Mouse (Mus musculus) stomach, postnatal 0 days (tissue): ENCODE measurements around the gene Sh3bp2. TPM values are rescaled to one million over a fixed set of nuclear protein-coding genes. Genes with fewer than 3 reads are reported as not detected.

Source experiments
- ATAC-seq: fragments of 200-750 bp; cut with Nextera tagmentation; 2 replicates; pipeline ENCODE4 v1.8.0; 2017; ENCODE audit not compliant: low FRiP score, low TSS enrichment
- DNase-seq: peaks from one replicate; pipeline ENCODE4 v3.0.0-alpha.2; 2016; ENCODE audit warnings: low spot score
- H3K27ac ChIP-seq: fragments of 300-500 bp; sonication (generic); replicated peaks from 2 replicates; pipeline ENCODE4 v1.5.1; 2014; ENCODE audit warnings: mild to moderate bottlenecking, control low read depth
- H3K27me3 ChIP-seq: fragments of 300-500 bp; sonication (generic); 2 replicates; pipeline ENCODE4 v1.6.1; 2014; ENCODE audit warnings: low read length; ENCODE audit not compliant: control insufficient read depth, insufficient read depth
- H3K36me3 ChIP-seq: fragments of 300-500 bp; sonication (generic); 2 replicates; pipeline ENCODE4 v1.6.1; 2014; ENCODE audit warnings: low read length, mixed read lengths; ENCODE audit not compliant: control insufficient read depth, insufficient read depth
- H3K4me1 ChIP-seq: fragments of 300-500 bp; sonication (generic); replicated peaks from 2 replicates; pipeline ENCODE4 v1.6.1; 2014; ENCODE audit warnings: antibody characterized with exemption; ENCODE audit not compliant: control insufficient read depth, insufficient read depth
- H3K4me2 ChIP-seq: fragments of 300-500 bp; sonication (generic); replicated peaks from 2 replicates; pipeline ENCODE4 v1.6.1; 2014; ENCODE audit warnings: low read depth, mild to moderate bottlenecking, control low read depth, moderate library complexity
- H3K4me3 ChIP-seq: fragments of 300-500 bp; sonication (generic); 2 replicates; pipeline ENCODE4 v1.5.1; 2014; ENCODE audit warnings: low read depth, low read length, control low read depth
- H3K9ac ChIP-seq: fragments of 300-500 bp; sonication (generic); 2 replicates; pipeline ENCODE4 v1.6.1; 2014; ENCODE audit warnings: mild to moderate bottlenecking, low read length, control low read depth, mixed read lengths
- H3K9me3 ChIP-seq: fragments of 300-500 bp; sonication (generic); 2 replicates; pipeline ENCODE4 v1.6.1; 2016; ENCODE audit warnings: low read length; ENCODE audit not compliant: control insufficient read depth
- CTCF ChIP-seq: IDR thresholded peaks from 2 replicates; pipeline ENCODE4 v1.5.1; 2016; ENCODE audit warnings: antibody characterized with exemption, low read depth, mild to moderate bottlenecking, moderate library complexity
- EP300 ChIP-seq: optimal IDR thresholded peaks from 2 replicates; pipeline ENCODE3; 2016; ENCODE audit warnings: antibody characterized with exemption
- WGBS: fragments of 180-500 bp; shearing (Covaris S2); extraction: QIAGEN DNeasy Blood & Tissue Kit; methylation state at CpG from one replicate; pipeline ENCODE4 v1.1.7; 2014; 5-methylcytosine and 5-hydroxymethylcytosine counted together
- polyA plus RNA-seq: library from polyadenylated mRNA; unstranded; fragments of >200 nt; fragmentation: Nextera tagmentation; extraction: Ambion mirVana; gene quantifications from 2 replicates; pipeline ENCODE4 v1.2.1, GENCODE M21; 2015

Gene Sh3bp2
- polyA plus RNA-seq, 1 experiment from 2014 or later, result 4.9 TPM

GRCm38 (mm10) chr5:34489418-34489787, 36.2 kb upstream of the Sh3bp2 start:
- TF ChIP-seq EP300 (no peak), CTCF (peak; percentile 19; the same call in 1 of the 2 replicates)
- no peak overlapping the region for H3K4me2 ChIP-seq
- 91% methylated on average over 3 of the region's 3 CpGs for WGBS

GRCm38 (mm10) chr5:34496745-34497144, 28.9 kb upstream of the Sh3bp2 start:
- H3K36me3 ChIP-seq, result peaks cover 7% of the 10 kb centered on the region
- TF ChIP-seq EP300 (no peak), CTCF (no peak)
- no peak for DNase-seq
- H3K9ac ChIP-seq, result no peak overlapping the region
- H3K27ac ChIP-seq, result no peak overlapping the region
- no peak overlapping the region for H3K4me3 ChIP-seq
- peak; percentile 47; the same call in 1 of the 2 replicates for ATAC-seq
- no peak overlapping the region for H3K4me2 ChIP-seq
- no peaks in the 10 kb centered on the region for H3K9me3 ChIP-seq
- H3K27me3 ChIP-seq, result no peaks in the 10 kb centered on the region
- no peaks in the 10 kb centered on the region for H3K4me1 ChIP-seq
- 49% methylated on average over 6 of the region's 6 CpGs for WGBS

More at GRCm38 (mm10) chr5:34489418-34489787, 36.2 kb upstream of the Sh3bp2 start:
- no peak overlapping the region for H3K9ac ChIP-seq
- no peak for DNase-seq
- 0 out of 2 replicates have a peak, but pooled peaks cover 4% of the 10 kb centered on the region for H3K36me3 ChIP-seq
- H3K27ac ChIP-seq, result no peak overlapping the region
- H3K9me3 ChIP-seq, result no peaks in the 10 kb centered on the region
- ATAC-seq, result no peak
- no peaks in the 10 kb centered on the region for H3K27me3 ChIP-seq
- no peak overlapping the region for H3K4me3 ChIP-seq
- H3K4me1 ChIP-seq, result no peaks in the 10 kb centered on the region

- Histone ChIP-seq H3K27me3 (no peaks in the 10 kb centered on the region), H3K4me2 (no peak overlapping the region), H3K4me1 (no peaks in the 10 kb centered on the region), H3K9ac (no peak overlapping the region), H3K4me3 (no peak overlapping the region), H3K9me3 (no peaks in the 10 kb centered on the region), H3K36me3 (peaks cover 16% of the 10 kb centered on the region), H3K27ac (no peak overlapping the region)
- no peak for TF ChIP-seq CTCF
- TF ChIP-seq EP300, result no peak
- WGBS, result 68% methylated on average over 5 of the region's 5 CpGs
- ATAC-seq, result peak; percentile 63; the same call in 1 of the 2 replicates
- no peak for DNase-seq
Measured at GRCm38 (mm10) chr5:34500886-34501285, 24.8 kb upstream of the Sh3bp2 start.

GRCm38 (mm10) chr5:34501588-34501987, 24.1 kb upstream of the Sh3bp2 start:
- ATAC-seq (no peak), DNase-seq (no peak)
- Histone ChIP-seq H3K4me3 (no peak overlapping the region), H3K36me3 (peaks cover 16% of the 10 kb centered on the region), H3K4me2 (no peak overlapping the region), H3K27me3 (no peaks in the 10 kb centered on the region), H3K4me1 (no peaks in the 10 kb centered on the region), H3K9me3 (no peaks in the 10 kb centered on the region), H3K9ac (no peak overlapping the region), H3K27ac (no peak overlapping the region)
- WGBS, result 69% methylated on average over 3 of the region's 3 CpGs
- TF ChIP-seq CTCF, result no peak

DNA sequence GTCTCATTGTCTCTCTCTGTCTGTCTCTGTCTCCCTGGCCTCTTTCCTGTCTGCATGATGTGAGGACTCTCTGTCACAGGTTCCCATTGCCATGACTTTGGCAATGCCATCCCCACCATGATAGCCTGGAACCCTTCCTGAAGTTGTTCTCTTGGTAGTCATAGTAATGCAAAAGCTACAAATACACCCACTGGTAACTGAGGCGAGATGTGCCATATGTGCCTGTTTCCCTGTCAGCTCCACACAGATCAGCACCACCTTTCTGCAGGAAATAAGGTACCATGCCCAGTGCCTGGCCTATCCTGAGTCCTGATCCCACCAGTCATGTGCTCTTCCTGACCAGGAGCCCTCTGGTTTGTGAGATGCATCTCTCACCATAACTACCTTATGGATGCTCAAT, 23.2 kb upstream of the Sh3bp2 start:
- TF ChIP-seq EP300 (no peak), CTCF (no peak)
- ATAC-seq, result no peak

DNA sequence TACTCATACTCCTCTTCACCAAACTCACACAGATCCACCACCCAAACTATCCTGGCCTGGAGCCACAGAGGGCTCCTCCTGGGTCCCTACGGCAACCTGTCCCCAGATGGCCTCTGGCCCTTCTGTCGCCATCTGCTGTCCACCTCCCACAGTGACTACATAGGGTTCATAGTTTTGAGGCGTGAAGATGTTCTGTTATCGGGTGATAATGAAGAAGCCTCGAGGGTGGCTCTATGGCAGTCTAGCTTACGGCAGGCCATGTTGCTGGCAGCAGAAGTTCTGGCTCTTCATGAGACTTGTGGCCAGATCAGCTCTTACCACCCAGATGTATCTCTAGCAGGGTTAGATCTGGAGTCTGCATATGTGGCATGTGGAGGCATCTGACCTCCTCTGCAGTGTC, 22.8 kb upstream of the Sh3bp2 start:
- H3K9me3 ChIP-seq, result no peaks in the 10 kb centered on the region
- ATAC-seq (no peak), DNase-seq (no peak)
- WGBS, result 88% methylated on average over 6 of the region's 6 CpGs
- H3K27me3 ChIP-seq, result no peaks in the 10 kb centered on the region
- no peak overlapping the region for H3K4me2 ChIP-seq
- no peaks in the 10 kb centered on the region for H3K4me1 ChIP-seq
- TF ChIP-seq EP300 (no peak), CTCF (0 out of 2 replicates have a peak, but pooled peaks have one; percentile 6)
- no peak overlapping the region for H3K4me3 ChIP-seq
- peaks cover 16% of the 10 kb centered on the region for H3K36me3 ChIP-seq
- H3K9ac ChIP-seq, result no peak overlapping the region
- H3K27ac ChIP-seq, result no peak overlapping the region

More for the DNA sequence above, 23.2 kb upstream of the Sh3bp2 start:
- Histone ChIP-seq H3K36me3 (peaks cover 16% of the 10 kb centered on the region), H3K27ac (no peak overlapping the region), H3K4me3 (no peak overlapping the region), H3K27me3 (no peaks in the 10 kb centered on the region), H3K9me3 (no peaks in the 10 kb centered on the region), H3K9ac (no peak overlapping the region), H3K4me2 (no peak overlapping the region), H3K4me1 (no peaks in the 10 kb centered on the region)
- 79% methylated on average over 1 of the region's 1 CpGs for WGBS
- DNase-seq, result no peak
